Mouse (Mus musculus): Measurements from ENCODE around the gene Rilpl1.

DNA sequence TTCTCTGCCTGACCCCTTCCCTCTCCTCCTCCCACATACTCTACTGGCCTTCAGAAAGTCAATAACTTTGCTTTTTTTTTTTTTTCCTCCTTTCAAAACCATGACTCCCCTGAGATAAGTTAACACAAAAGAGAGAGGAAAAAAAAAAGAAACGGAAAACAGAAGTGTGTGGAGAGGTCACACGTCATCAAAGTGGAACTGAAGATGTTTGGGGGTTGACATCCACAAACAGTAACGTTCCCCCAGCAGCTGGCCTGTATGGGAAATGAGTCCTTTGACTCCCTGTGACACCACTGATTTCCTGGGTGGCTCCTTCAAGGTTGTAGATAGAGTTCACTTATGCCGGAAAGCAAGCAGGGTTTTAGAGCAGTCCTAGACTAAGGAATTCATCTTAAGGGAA lies 51.1 kb downstream of the Rilpl1 start:
- TF ChIP-seq CTCF (IDR thresholded peaks at IDR 0.05; ENCODE audit: low read depth) (no peak), EP300 (IDR thresholded peaks at IDR 0.05; ENCODE audit: low read depth) (no peak)
